Mouse (Mus musculus) G1E (cell line): ENCODE data around the gene Noc2l. TPM values are rescaled to one million over a fixed set of nuclear protein-coding genes. Genes with fewer than 3 reads are reported as not detected.

Experiments used
- ATAC-seq: 2 replicates; pipeline ENCODE4 v1.8.0; 2016; ENCODE audit warnings: mild to moderate bottlenecking; ENCODE audit not compliant: insufficient number of reproducible peaks, poor library complexity, low FRiP score, severe bottlenecking; ENCODE audit errors: extremely low read depth
- DNase-seq: peaks from one replicate; pipeline ENCODE4 v3.0.0; 2012; ENCODE audit warnings: low spot score
- H3K27me3 ChIP-seq: 2 replicates; pipeline ENCODE4 v1.6.1; 2012; ENCODE audit warnings: mild to moderate bottlenecking, low read length, inconsistent platforms; ENCODE audit not compliant: insufficient read depth
- H3K36me3 ChIP-seq: replicated peaks from 2 replicates; pipeline ENCODE3; 2012; ENCODE audit warnings: mild to moderate bottlenecking, inconsistent platforms
- H3K4me1 ChIP-seq: 2 replicates; pipeline ENCODE4 v1.6.1; 2012; ENCODE audit warnings: low read depth, low read length, inconsistent platforms, mixed read lengths; ENCODE audit not compliant: insufficient read depth
- H3K4me3 ChIP-seq: 2 replicates; pipeline ENCODE4 v1.5.1; 2012; ENCODE audit warnings: low read depth, mild to moderate bottlenecking, inconsistent platforms, low read length, moderate library complexity, mixed read lengths
- H3K9me3 ChIP-seq: replicated peaks from 2 replicates; pipeline ENCODE4 v1.6.1; 2012; ENCODE audit warnings: inconsistent platforms
- CTCF ChIP-seq: IDR thresholded peaks from 2 replicates; pipeline ENCODE4 v1.5.1; 2012; ENCODE audit warnings: low read depth, low read length, inconsistent platforms, mixed read lengths
- GATA1 ChIP-seq: IDR thresholded peaks from 2 replicates; pipeline ENCODE4 v1.6.1; 2012; ENCODE audit warnings: borderline replicate concordance, low read length, inconsistent platforms, mixed read lengths
- GATA2 ChIP-seq: IDR thresholded peaks from 2 replicates; pipeline ENCODE4 v1.6.1; 2012; ENCODE audit warnings: low read depth, low read length, inconsistent platforms, borderline replicate concordance
- POLR2AphosphoS5 ChIP-seq: IDR thresholded peaks from 2 replicates; pipeline ENCODE4 v1.6.1; 2012; ENCODE audit warnings: low read depth, low read length, inconsistent platforms; ENCODE audit not compliant: insufficient replicate concordance
- TAL1 ChIP-seq: conservative IDR thresholded peaks from 2 replicates; pipeline ENCODE4 v1.6.1; 2012; ENCODE audit warnings: low read depth, low read length, inconsistent platforms, mixed read lengths
- polyA plus RNA-seq: library from polyadenylated mRNA; stranded (reverse); fragments of >175 nt; gene quantifications from 2 replicates; pipeline ENCODE4 v1.2.3, GENCODE M21; 2012
- total RNA-seq, 2 experiments: library from RNA; stranded (forward) in 1 of 2; stranded (reverse) in 1 of 2; fragments of 200-1000 nt in 1 of 2; fragments of >200 nt in 1 of 2; fragmentation: Nextera tagmentation in 1 of 2; gene quantifications; 2 replicates each; pipeline ENCODE4 v1.2.3; 2014 to 2017

Gene Noc2l
- total and polyA plus RNA-seq, 3 experiments: 73.7 to 131 (median 102) TPM

DNA sequence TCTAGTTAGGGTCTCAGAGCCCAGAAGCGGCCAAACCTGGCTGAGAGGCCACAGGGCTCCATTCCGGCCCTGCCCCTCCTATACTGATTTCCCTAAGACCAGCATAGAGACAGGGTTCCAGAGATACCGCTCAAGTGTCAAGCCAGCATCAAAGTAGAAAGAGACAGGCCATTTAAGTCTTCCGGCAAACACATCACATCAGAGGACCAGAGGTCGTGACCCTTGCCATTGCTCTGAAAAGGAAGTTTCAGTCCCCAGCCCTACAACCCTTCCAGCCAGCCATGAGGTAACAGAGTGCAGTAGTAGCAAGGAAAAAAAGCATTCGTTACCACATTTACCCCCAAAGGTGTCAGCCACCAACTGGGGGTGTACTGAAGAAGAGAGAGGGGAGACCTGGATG, 41.5 kb upstream of the Noc2l start:
- no peak for DNase-seq
- no peaks in the 10 kb centered on the region for H3K36me3 ChIP-seq
- TF ChIP-seq GATA2 (no peak), TAL1 (no peak), POLR2AphosphoS5 (no peak), CTCF (no peak), GATA1 (no peak)
- H3K4me3 ChIP-seq: no peak overlapping the region
- H3K4me1 ChIP-seq: peaks cover 17% of the 10 kb centered on the region
- H3K27me3 ChIP-seq: peaks cover 72% of the 10 kb centered on the region
- no peak for ATAC-seq
- no peaks in the 10 kb centered on the region; the same call in 1 of the 2 replicates for H3K9me3 ChIP-seq

DNA sequence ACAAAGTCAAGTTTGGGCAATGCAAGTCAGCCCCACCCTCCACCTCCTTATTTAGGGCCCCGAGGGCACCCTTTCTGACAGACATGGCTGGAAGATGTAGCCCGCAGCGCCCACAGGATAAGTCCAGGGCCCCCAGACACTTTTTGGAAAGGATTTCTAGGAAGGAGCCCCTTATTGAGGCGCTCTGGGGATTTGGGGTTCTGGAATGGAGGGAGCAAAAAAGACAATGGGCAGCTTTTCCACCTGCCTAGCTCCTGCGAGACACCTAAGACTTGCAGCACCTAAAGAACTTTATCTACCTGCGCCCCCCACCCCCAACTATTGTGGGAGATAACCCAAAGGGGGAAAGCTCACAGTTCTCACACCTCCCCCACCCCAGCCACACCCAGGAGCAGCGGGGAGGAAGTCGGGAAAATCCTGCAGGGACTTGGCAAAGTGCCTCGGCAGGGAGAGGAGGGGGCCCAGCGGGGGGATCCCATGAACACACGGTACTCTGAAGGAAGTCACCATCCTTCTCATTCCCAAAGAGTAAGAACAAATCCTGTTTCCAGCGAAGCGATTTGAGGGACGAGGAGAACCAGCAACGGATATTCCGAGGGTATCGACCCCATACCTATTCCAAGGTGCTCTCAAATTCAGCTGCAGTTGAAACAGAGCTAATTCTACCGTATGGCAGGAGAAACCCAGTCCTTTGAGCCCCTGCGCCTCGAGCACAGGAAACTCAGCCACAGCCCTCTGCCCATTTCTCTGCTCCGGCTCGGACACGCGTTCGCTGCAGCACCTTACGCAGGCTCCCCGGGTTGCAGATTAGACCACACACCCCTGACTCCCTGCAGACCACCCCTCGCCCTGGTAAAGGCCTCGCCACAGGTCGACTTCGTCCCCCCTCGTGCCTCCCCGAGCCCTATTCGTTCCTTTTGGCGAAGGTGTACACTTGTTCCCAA, 39.6 kb upstream of the Noc2l start:
- H3K9me3 ChIP-seq: no peaks in the 10 kb centered on the region; the same call in 1 of the 2 replicates
- peak overlapping the region; percentile 75; the same call in 1 of the 2 replicates for H3K4me3 ChIP-seq
- no peak for TF ChIP-seq CTCF
- TF ChIP-seq TAL1: no peak
- TF ChIP-seq GATA1: no peak
- TF ChIP-seq POLR2AphosphoS5: no peak
- no peak for TF ChIP-seq GATA2
- H3K4me1 ChIP-seq: peaks cover 21% of the 10 kb centered on the region
- DNase-seq (no peak), ATAC-seq (no peak)
- H3K36me3 ChIP-seq: no peaks in the 10 kb centered on the region
- peaks cover 66% of the 10 kb centered on the region for H3K27me3 ChIP-seq

DNA sequence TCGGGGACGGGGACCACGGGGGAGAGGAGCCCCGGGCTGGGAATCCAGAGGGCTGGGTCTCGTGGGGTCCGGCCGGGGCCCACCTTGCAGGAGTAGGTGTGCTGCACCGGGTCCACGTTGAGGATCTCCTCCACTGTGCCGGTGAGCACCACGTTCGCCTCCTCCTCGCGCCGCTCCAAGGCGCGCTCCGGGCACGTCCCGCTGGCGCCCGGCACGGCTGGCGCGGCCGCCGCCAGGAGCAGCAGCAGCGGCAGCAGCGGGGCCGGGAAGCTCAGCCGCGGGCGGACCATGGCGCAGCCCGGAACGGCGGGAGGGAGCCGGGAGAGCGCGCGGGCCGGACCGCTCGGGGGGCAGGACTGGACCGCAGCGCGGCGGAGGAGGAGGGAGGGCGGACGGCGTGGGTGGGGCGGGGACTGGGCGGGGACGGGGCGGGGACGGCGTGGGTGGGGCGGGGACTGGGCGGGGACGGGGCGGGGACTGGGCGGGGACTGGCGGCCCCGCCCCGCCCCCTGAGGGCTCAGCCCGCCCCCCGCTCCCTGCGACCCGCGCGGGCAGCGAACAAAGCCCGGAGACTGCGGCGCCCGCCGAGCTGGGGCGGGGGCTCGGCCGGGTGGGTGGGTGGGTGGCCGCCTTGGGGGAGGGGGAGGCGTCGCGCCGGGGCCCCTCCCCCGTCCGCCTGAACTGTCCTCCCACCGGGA, 38.5 kb upstream of the Noc2l start, which contains the start of gene Agrn:
Agrn (minus strand) TSS at position 358 of the 698 bp plus-strand sequence.
- DNase-seq (peak; percentile 51), ATAC-seq (peak; percentile 38; the same call in 1 of the 2 replicates)
- Histone ChIP-seq H3K4me1 (peaks cover 21% of the 10 kb centered on the region), H3K27me3 (peaks cover 58% of the 10 kb centered on the region), H3K36me3 (no peaks in the 10 kb centered on the region), H3K4me3 (peak within 1 kb of the TSS; percentile 75), H3K9me3 (no peaks in the 10 kb centered on the region; the same call in 1 of the 2 replicates)
- TF ChIP-seq GATA2 (no peak), GATA1 (no peak), TAL1 (no peak), CTCF (no peak), POLR2AphosphoS5 (no peak)

DNA sequence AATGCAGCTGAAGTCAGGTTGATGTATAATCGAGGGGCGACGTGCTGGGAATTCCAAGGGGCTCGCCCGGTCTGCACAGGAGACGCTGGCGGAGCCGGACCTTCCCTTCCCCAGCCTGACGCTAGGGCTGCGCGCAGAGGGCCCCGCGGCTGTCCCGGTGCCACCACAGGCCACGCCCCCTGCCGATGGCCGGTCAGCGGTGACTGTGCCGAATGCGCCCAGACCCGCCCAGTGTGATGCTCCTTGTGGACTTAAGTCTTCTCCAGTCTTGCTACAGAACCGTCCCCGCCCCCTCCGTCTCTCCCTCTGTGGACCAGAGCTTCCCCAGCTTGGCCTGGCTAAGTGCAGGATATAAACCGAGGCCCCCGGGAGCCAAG, 38.0 kb upstream of the Noc2l start:
- Histone ChIP-seq H3K36me3 (no peaks in the 10 kb centered on the region), H3K27me3 (peaks cover 57% of the 10 kb centered on the region), H3K9me3 (no peaks in the 10 kb centered on the region; the same call in 1 of the 2 replicates), H3K4me1 (peaks cover 21% of the 10 kb centered on the region), H3K4me3 (peak overlapping the region; percentile 75)
- ATAC-seq (peak; percentile 68), DNase-seq (peak; percentile 59)
- TF ChIP-seq TAL1 (no peak), POLR2AphosphoS5 (no peak), GATA1 (no peak), GATA2 (no peak), CTCF (no peak)

DNA sequence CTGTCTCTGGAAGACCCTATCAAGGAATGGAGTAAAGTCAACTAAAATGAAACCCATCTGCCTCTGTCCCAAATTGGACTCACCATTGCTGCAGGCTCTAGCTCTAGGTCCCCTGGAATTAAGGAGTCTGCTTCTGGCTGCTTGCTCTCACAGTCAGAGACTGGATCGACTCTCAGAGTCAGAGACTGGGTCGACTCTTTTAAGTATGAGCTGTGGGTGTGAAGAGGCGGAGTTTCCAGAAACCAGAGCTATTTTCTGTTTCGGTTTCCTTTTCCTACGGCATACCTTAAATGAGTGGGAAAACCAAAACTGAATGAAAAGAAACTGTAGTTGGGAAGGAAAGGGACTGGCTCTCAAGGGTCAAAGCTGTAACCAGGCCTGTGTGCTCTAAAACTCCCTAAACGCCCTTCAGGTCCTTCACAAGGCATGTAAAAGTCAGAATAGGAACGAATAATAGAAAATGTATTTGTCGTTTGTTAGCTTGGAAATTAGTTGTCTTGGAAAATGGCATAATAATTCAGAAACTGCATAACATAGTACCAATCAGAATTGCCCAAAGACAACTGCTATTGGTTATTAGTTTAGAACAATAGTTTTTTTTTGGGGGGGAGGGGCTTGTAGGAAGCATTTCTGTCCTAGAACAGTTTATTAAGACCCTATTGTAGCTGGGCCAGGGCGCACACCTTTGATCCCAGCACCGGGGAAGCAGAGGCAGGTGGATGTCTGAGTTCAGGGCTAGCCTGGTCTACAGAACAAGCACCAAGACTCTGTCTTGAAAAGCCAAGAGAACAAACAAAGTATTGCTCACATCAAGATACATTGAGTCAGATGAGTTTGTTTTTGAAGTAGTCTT, 35.0 kb upstream of the Noc2l start, which contains the start of gene Isg15:
Isg15 (minus strand) TSS at position 196 of the 853 bp plus-strand sequence.
- ATAC-seq (no peak), DNase-seq (no peak)
- H3K9me3 ChIP-seq: no peaks in the 10 kb centered on the region; the same call in 1 of the 2 replicates
- peaks cover 52% of the 10 kb centered on the region for H3K27me3 ChIP-seq
- H3K36me3 ChIP-seq: no peaks in the 10 kb centered on the region
- TF ChIP-seq TAL1: no peak
- no peak for TF ChIP-seq GATA2
- TF ChIP-seq GATA1: no peak
- TF ChIP-seq CTCF: no peak
- no peak for TF ChIP-seq POLR2AphosphoS5
- no peak within 1 kb of the TSS for H3K4me3 ChIP-seq
- peaks cover 25% of the 10 kb centered on the region for H3K4me1 ChIP-seq
